Mouse (Mus musculus): Measurements from ENCODE around the gene Tnik. TPM values are rescaled to one million over a fixed set of nuclear protein-coding genes. Genes with fewer than 3 reads are reported as not detected.

Tnik gene
- total RNA-seq, 4 experiments from 2014 or later, result 16.8 to 28.7 (median 22.4) TPM

DNA sequence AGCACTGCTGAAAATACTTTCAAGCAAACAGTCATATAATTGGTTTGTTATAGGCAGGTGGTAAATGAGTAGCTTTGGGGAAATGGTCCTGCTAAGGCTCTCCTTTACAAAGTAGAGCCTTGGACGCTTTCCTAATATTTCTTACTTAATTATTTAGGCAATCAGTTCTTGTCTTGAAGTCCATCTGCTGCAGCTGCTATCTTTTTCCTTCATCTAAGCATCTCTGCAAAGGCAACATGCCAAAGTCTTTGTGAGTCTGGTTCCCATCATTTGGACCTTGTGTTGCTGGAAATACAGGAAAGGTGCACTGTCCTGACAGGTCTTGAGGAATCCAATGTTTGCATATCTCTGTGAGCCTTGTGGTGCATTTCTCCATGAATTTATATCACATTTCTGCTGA, 82.9 kb downstream of the Tnik start:
- no peak for DNase-seq (ENCODE audit: low spot score)

DNA sequence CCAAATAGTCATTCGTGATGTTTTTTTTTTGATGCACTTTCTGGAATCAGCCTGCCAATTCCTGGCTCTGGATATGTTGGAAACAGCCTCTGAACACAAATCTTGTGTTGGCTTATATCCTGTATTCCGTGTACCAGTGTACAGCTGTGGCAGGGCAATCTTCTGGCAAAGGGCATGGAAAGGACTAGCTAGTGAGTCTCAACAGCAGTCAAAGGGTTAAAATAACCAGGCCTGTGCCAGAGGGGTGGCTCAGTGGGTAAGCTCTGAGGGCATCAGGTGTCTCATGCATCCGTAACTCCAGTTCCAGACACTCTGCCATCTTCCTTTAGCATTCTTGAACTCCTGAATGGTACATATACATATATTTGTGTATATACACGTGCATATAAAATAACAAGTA, 83.5 kb downstream of the Tnik start:
- no peak for DNase-seq (ENCODE audit: low spot score)

DNA sequence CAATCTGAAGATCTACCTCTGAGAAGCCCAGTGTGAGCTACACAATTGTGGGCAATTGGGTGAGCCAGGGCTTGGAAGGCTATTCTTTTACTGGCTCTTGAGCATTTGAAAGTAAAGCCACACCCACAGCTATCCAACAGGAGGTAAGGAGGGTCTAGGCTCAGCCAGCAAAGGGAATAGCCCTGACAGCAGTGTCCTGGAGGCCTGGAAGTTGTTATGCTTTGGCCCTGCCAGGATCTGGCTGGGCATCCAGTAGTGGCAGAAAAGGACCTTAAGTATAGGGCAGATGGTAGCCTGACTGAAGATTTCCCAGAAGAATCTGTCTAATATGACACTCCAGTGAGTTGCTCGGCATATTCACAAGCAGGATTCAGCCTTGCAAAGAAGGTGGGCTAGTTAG, 85.7 kb downstream of the Tnik start:
- DNase-seq (ENCODE audit: low spot score), result no peak

DNA sequence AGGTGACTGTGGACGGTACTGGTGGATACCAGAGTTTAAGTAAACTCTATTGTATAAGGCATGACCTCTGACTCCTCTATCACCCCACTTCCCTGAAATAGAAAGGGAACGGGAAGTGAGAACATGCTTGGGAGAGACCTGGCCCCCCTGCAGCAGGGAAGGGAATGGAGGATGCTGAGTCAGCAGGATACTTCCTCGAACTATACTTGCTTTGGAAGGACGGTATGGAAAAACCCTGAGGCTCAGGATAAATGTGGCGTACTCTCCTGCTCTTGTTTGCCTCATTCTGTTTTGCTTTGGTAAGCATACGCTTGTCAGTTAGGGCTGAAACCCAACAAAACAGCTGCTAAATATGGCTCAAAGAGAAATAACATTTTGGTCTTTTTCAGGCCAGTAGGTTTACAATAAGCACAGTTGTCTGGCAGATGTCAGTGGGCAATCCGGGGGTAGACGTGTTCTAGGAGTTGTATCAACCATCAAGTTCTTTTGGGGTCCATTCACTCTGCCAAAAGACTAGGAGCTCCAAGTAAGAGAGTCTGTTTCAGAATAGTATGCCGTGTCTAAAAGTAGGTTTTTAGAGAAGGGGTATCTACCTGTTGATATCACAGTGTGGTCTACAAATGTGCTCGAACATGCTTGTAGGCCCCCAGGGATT, 87.3 kb downstream of the Tnik start:
- DNase-seq (ENCODE audit: low spot score), result no peak

DNA sequence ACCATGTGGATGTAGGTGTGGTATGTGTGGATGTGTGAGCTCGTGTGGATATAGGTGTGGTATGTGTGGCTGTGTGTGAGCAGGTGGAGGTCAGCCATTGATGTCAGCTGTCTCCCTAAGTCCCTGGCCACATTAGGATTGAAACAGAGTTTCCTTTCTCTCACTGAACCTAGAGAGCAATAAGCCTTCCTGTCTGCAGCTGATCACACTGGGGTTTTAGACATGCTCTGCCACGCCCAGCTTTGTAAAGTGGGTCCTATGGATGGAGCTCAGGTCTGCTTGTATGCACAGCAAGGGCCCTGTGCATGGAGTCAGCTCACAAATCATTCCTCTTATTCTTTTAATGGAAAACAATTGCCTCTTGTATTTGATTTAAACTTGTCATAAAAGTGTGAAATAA, 95.4 kb downstream of the Tnik start:
- DNase-seq (ENCODE audit: low spot score), result no peak

DNA sequence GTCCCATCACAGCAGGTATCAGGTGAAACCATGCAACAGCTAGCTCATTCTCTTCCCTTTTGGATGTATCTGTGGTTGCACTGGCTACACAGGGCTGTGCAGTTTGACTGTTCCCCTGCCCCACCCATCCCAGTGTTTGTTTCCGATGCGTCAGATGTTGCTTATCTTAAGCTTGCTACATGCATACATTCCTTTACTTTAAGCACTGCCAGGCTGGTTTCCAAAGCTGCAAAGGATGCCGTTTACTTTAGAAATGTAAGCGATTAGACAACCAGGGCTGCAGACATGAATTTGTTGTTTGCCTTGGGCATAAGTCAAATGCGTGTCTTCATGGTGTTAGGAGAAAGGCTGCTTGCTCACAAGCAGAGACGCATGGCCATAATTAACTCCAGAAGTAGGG, 96.1 kb downstream of the Tnik start:
- no peak for DNase-seq (ENCODE audit: low spot score)

DNA sequence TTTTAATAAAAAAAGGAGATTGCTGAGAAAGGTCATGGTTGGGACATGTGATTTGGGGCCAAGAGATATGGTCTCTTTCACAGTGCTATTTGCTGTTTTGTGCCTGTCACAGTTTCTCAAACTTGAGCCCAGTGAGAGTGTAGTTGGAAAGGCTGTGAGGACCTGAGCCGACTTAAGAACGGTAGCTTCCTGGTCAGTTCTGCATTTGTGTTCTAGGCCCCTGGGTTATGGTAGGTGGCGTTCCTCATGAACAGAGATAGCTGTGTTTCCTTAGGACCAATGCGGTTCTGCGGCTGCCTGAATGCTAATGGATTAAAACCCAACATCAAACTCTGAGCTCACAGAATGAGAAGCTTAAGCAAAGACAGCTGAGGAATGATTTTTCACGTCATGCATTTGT, 98.0 kb downstream of the Tnik start:
- no peak for DNase-seq (ENCODE audit: low spot score)

DNA sequence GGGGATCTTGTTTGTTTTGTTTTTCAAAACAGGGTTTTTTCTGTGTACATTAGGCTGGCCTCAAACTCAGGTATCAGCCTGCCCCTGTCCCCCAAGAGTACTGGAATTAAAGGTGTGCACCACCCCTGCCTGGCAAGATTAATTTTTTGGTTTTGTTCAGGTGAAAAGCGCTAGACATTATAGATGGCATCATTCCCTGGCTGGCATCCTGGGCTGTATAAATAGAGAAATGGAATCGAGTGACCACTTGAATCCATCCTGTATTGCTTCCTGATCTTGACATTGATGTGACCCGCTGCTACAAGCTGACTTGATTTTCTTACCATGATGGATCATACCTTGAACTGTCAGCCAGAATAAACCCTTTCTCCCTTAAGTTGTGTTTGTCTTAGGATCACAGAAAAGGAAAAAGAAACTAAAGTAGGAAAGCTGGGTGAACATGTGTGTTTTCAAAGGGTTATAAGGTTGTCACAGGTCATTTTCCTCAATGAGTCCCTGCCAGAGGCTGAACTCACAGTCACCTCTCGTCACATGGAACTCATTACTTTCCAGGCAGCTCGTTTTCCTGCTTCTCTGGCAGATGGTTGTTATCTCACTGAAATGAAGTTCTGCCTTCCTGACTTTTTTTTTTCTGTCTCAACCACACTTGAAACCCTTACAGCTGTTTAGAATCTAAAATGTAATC, 100.6 kb downstream of the Tnik start:
- DNase-seq (ENCODE audit: low spot score), result no peak

DNA sequence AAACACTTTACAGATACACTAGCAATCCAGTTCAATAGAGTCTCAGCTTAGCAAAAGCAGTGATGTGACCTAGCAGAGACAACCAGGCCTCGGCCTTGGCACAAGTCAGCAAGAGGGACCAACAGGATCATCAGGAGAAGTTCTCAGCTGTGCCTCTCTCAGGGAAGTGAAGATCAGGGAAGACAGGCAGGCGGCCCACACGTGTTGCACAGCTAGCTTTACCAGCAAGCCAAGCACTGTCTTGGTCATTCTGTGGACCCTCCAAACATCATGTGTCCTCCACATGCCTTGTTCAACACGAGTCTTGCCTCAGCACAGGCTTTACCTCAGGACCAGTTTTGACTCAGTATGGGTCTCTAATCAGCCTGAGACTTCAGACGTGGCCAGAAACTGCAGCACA, 105.7 kb downstream of the Tnik start:
- DNase-seq (ENCODE audit: low spot score), result no peak

DNA sequence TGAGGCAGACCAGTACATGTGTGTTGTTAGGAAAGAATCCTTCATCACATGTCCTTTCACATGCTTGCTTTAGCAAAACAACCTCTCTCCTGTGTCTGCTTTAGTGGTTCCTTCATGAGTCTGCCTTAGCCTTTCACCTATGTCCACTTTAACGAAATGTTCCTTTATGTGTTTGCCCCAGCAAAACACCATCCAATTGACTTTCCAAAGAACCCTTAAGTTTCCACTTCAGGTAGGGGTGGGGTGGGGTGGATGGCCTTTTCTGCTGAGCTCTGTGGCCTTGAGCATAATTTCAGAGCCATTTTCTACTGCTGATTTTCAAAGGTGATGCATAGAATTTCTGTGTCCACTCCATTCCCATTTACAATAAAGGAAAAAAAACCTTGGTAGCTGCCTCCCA, 106.3 kb downstream of the Tnik start:
- no peak for DNase-seq (ENCODE audit: low spot score)

DNA sequence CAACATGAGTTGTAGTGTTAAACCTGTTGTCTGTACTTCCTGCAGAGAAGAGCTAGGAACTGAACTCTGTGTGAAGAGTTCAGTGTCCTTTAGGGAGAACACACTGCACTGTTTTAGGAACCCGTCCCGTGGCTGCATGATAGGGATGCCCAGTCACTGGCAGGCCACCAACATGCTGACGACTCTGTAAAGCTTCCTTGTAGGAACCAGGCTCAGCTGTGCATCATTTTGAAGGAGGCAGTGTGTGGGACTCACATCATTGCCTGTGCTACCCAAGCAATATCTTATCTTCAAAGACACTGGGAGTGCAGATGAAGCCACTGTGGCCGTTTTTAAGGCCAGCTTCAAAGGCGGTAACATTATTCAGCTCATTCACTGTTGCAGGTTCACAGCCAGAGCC, 106.7 kb downstream of the Tnik start:
- DNase-seq (ENCODE audit: low spot score), result peak; percentile 53

DNA sequence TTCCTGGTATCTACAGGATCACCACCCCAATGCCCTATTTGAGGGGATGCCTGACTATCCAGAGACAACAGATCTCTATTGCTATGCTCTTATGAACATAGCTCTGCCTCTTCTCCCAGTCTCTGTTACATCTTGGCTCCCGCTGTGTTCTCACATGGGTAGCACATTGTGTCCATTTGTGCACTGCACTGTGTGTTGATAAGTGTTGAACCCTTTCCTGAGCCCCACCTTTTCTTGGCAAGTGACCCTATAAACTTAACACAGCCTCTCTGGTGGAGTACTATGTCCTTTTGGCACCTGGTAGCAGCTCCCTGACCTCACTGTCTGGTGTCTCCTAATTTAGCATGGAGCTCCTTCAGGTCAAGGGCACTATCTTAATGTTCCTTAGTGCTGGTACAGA, 108.6 kb downstream of the Tnik start:
- peak; percentile 85 for DNase-seq (ENCODE audit: low spot score)

DNA sequence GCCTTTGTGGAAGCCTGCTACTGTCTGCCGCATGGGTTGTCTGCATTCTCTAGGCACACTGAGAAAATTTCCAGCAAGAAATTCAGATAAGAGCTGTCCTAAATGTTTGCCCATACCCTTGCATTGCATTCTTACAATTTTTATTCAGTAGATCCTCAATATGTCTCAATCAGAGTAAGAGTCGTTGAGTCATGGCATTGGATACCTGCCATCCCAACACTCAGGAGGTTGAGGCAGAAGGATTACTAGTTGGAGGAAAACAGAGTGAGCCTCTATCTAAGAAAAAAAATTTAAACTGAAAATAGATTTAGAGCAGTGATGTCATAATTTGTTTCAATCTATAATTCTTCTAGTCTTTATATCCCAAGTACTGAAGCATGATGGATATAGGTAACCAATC, 109.4 kb downstream of the Tnik start:
- no peak for DNase-seq (ENCODE audit: low spot score)

DNA sequence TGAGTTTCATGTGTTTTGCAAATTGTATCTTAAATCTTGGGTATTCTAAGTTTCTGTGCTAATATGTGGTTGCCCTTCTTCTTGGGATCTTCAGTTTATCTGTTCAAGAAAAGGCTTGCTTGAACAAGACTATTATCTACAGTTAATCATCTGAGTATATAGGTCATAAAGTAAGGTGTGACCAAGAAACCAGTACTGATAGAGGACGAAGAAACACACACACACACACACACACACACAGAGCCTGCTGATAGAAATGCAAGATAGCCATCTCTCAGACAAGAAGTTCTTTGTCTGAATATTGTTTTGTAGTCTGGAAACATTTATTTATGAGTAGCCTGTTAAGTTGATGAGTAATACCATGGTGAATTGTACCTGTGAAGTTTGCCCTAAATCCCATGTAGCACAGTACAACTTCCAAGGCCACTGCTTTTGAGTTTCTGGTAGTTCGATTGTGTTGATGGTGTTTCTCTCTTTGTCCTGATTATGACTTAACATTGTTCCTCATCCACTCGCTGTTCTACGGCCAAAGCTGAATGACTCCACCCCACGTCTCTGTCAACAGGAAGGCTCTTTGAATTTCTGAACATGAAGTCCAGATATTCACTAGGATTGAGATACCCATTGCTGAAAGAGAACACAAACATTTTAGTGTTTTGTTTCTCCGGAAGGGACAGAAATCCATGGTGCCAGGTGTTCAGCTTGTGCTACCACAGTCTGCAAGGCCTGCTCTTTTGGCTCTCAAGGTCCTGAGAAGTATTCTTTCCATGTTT, 111.9 kb downstream of the Tnik start:
- no peak for DNase-seq (ENCODE audit: low spot score)

DNA sequence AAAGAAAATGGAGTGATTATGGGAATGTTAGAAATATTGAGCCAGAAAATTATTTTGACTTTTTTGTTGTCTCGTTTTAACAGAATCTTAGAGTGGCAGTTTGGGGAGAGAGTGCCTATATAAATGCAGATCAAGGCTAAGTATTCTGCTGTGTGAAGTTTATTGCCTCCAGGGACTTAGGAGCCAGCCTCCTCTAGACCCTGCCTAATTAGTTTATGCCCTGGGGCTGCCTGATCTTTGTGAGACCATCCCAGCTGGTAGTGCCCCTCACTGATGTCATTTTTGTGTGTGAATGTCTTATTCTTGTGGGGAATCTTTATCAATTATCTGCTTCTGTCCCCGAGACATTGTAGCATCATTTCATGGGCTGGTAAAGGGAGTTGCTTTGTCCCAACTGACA, 117.2 kb downstream of the Tnik start:
- DNase-seq (ENCODE audit: low spot score), result no peak

DNA sequence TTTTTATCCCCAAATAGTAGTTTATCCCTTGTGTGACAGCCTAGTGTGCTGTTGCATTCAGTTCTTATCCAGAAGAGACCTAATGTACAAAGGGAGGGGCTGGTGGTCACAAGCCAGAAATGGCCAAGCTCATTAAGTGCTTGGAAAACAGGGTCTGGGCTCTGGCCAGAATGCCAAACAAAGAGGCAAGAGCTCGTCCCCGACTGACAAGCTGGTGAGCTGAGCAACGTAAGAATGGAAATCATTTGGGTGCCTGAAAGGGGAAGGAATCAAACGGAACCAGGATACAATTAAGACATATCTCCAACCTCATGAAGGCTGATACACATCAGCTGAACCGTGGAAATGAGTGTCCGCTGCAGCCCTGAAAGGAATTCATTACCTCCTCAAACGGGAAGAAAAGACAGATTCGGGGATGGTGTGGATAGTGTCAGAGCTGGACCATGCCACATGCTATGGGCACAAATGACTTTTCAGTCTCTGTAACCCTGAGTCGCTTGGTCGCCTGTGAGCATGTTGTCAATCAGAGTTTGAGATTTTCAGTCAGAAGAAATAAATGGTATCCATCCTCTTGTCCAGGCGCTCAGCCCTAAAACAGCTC, 120.6 kb downstream of the Tnik start:
- no peak for DNase-seq (ENCODE audit: low spot score)

DNA sequence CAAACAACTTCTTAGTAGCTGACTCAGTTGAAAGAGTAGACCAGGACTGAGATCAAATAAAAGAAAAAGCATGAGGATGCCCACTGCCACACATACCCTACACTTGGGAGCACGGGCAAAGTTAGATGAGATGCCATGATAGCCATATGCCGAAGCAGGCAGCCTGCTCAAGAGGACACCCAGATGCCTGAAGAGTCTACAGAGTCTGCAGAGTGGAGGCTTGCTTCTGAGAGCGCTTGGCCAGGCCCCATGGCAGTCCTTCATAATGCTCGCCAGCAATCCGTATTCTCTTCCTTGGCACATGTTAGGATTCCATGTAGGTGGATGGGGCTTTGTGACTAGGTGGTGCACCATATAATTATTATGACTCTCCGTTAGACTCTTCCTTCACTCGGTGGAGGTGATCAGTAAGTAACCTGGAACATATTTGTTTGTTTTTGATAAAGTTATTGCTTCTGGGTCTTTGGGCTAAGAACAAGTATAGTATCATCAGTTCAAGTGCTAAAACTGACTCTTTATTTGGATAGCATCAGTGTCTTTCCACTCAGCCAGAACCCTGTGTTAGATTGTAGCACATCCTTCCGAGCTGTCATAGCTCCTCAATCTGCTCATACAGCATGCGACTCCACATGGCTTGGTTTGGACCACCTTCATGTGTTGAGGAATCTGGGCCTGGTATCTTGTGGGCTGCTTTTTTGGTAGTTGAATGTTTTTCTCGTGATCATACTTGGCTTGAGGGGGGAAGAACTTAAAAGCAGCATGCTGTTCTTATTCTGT, 122.4 kb downstream of the Tnik start:
- DNase-seq (ENCODE audit: low spot score), result no peak

DNA sequence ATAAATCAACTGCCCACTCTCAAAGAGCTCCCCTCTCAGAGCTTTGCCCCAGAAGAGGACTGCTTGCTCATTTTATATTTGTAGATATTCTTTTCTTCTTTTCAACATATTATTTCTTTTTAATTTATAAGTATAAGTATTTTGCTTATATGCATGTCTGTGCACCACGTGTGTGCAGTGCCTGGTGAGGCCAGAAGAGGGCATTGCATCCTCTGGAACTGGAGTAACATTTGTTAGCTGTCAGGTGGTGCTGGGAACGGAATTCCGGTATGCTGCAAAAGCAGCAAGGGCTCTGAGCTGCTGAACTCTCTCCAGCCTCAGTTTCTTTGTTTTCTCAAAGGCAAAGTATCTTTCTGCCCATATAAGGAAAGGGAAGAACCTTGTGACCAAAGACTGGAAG, 125.5 kb downstream of the Tnik start:
- no peak for DNase-seq (ENCODE audit: low spot score)

DNA sequence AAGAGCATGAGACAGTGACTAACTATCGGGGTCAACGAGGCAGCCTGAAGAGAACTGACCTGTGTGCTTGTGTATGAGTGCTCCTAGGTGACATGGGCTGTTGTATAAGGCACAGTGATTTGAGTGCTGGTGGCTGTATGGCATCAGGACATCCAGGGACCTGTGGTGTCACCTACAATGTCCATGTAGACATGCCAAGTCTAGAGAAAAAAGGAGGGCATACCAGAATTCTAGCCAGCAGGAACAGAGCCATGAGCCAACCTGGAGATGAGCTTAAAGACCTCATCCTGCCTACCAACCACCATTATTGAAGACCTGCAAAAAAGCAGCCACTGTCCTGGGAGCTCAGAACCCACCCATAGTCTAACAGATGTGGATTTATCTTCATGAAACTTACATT, 127.2 kb downstream of the Tnik start:
- no peak for DNase-seq (ENCODE audit: low spot score)

DNA sequence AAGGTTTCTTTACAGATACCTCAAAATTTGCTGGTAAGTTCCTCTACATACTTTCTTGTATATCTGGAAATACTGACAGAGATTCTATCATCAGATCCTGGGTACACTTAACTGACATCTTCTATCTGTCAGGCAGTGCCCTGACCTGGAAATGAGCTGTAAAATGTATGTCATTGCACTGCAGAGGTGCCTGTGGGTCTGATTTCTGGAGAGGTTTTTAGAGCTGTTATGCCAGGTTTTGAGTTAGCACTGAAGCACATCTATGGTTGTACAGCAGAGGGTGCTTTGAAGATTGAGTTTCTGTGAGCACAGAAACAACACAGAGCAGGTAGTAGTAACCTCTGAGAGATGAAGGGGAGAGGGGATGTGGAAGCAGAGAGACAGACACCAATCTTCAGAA, 129.5 kb downstream of the Tnik start:
- no peak for DNase-seq (ENCODE audit: low spot score)

DNA sequence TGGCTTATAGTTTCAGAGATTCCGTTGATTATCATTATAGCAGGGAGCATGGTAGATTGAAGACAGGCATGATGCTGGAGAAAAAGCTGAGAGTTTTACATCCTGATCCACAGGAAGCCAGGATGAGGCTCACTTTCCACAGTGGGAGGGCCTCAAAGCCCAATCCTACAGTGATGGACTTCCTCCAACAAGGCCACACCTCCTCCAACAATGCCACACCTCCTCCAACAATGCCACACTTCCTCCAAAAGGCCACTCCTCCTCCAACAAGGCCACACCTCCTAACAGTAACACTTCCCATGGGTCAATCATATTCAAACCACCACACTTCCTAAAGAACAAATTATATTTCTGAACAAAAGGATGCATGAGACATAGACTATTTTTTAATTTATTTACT, 135.8 kb downstream of the Tnik start:
- no peak for DNase-seq (ENCODE audit: low spot score)

Data from heart, adult 8-10 months (tissue).